Mouse (Mus musculus) lung, postnatal 4 days (tissue): ENCODE measurements around the gene Gm5640.
"Not testable (repeated sequence)": the region's sequence is repeated elsewhere in the genome, so short reads cannot be mapped to it uniquely, and the experiment has no call there.

Source experiments
- DNase-seq, 2 experiments: peaks; one replicate each; pipeline ENCODE4 v3.0.0; 2021

Gene Gm5640

GRCm38 (mm10) chrX:74645466-74646323 lies at the start of gene Gm5640:
Gm5640 (minus strand) TSS chrX:74645635.
- DNase-seq: not testable (repeated sequence)

- DNase-seq: not testable (repeated sequence)
These were observed 958 bp upstream of the Gm5640 start for GRCm38 (mm10) chrX:74646393-74646792.

DNA sequence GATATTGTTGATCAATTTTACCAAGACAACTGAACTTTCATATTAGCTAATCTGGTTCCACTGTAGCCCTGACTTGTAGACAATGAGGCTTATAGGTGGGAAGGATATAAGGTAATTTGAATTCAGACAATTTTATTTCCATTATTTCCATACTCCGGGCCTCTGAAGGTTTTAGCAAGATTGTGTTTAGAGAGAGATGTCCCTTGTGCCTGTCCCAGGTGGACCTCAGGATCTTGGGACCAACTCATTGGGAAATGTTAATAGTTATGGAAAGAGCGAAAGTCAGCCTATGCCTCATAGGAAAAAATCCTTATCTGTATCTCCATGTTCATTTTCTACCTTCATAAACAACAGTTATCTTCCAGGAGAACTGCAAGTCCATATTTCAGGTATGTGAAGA lies 53.1 kb downstream of the Gm5640 start, which contains the start of gene Olfr1325:
Olfr1325 (plus strand) TSS at position 301 of the 400 bp plus-strand sequence.
- no peak for DNase-seq
